Mouse (Mus musculus) layer of hippocampus, postnatal 25 days (tissue): ENCODE measurements around the gene Gfra1. TPM values are rescaled to one million over a fixed set of nuclear protein-coding genes. Genes with fewer than 3 reads are reported as not detected.

Experiments
- DNase-seq, 2 experiments: peaks; one replicate each; pipeline ENCODE4 v3.0.0; 2022; ENCODE audit warnings: mixed read lengths in 2 of 2, low spot score in 1 of 2; ENCODE audit errors: extremely low spot score in 1 of 2
- total RNA-seq, 2 experiments: library from RNA; stranded (reverse); gene quantifications; 2 replicates each; pipeline ENCODE4 v1.2.3; 2021

Gfra1 gene
- total RNA-seq, 2 experiments from 2014 or later, result 57.4 to 68.1 TPM

DNA sequence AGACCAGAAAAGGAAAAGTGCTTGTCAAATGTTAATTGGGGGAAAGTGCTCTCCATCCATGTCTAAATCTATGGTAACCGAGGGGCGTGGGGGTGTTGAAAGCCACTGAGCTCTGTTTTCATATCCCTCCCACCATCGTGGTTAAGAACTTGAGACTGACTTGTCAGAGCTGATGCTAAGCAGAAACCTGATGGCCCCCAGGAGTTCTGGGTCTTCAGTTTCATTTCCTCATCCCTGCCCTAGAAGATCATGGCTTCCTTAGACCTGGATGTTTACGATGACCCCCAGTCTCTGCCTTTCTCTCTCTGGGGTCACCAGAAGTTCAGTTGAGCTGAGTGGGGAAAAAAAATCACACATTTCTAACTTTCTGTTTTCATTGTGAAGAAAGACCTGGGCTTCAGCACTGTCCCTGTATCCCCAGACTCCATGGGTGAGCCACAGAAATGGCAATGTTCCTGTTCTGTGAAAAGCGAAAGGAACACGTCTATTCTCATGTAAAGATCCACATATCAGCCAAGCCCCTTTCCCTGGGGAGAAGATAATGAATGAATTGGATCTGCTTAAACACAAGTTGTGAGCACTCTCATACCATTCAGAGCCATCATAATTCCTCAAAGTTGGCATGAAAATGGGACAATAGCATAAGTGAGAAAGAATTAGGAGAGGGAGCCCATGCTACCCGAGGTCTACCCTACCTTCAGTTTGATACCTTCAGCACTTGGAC lies 261.8 kb downstream of the Gfra1 start:
- no peak for DNase-seq

GRCm38 (mm10) chr19:58190947-58191346 lies 264.8 kb downstream of the Gfra1 start:
- no peak for DNase-seq

GRCm38 (mm10) chr19:58186558-58186957 lies 269.2 kb downstream of the Gfra1 start:
- no peak for DNase-seq

Other genes starting within 250 kb of the Gfra1 start
- under 1 TPM in 1 of 2 experiments, not detected in 1; 0.27 TPM for gene Ccdc172, start 56.1 kb upstream of the Gfra1 start, total RNA-seq
- 1 to 10 TPM in 1 of 2 experiments, under 1 TPM in 1; 0.98 to 1.4 TPM for gene Pnlip, start 196.6 kb upstream of the Gfra1 start, total RNA-seq